Mouse (Mus musculus) heart, postnatal 0 days (tissue): Measurements from ENCODE around the gene Tie1.

Experiments
- CTCF ChIP-seq: IDR thresholded peaks from 2 replicates; pipeline ENCODE4 v1.5.1; 2016; ENCODE audit warnings: antibody characterized with exemption, control low read depth, low read depth
- EP300 ChIP-seq: IDR thresholded peaks from 2 replicates; pipeline ENCODE4 v1.6.1; 2016; ENCODE audit warnings: antibody characterized with exemption, low read depth

- TF ChIP-seq EP300 (no peak), CTCF (no peak)
Observed at GRCm38 (mm10) chr4:118537801-118538200, 47.9 kb upstream of the Tie1 start.
